Mouse (Mus musculus): Measurements from ENCODE around the gene Prpf40b.

The Prpf40b gene

GRCm38 (mm10) chr15:99332111-99332510 is 37.2 kb downstream of the Prpf40b start:
- no peak for ATAC-seq (ENCODE audit: low TSS enrichment)

- peak; percentile 27; the same call in 1 of the 2 replicates for ATAC-seq (ENCODE audit: low TSS enrichment)
Observed at GRCm38 (mm10) chr15:99332921-99333675, 38.2 kb downstream of the Prpf40b start.

GRCm38 (mm10) chr15:99333676-99334065 is 38.8 kb downstream of the Prpf40b start:
- ATAC-seq (ENCODE audit: low TSS enrichment), result no peak

- ATAC-seq (ENCODE audit: low TSS enrichment), result no peak
Observed at GRCm38 (mm10) chr15:99334500-99334899, 39.6 kb downstream of the Prpf40b start.

DNA sequence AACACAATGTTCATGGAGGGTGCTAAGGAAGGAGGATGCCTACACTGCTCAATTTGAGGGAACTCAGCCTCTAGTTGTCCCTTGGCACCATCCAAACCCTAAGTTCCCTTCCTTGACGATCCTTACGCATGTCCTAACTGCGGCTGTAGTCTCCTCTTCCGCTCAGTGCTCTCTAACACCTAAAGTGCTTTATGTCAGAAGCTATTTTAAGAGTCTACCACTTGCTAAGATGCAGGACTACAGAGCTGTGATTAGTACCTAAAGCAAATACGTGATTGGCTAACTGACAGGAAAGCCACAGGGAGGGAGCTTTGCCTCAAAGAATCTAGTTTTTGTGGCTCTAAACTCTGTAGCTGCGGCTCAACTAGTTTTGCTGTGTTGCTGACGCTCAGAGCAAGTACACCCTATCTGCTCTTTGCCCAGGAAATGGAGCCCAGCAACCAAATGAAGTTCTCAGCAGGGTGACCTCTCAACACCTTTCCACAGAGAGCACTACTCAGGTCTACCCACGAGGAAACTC is 41.0 kb downstream of the Prpf40b start:
- no peak for ATAC-seq (ENCODE audit: low TSS enrichment)

DNA sequence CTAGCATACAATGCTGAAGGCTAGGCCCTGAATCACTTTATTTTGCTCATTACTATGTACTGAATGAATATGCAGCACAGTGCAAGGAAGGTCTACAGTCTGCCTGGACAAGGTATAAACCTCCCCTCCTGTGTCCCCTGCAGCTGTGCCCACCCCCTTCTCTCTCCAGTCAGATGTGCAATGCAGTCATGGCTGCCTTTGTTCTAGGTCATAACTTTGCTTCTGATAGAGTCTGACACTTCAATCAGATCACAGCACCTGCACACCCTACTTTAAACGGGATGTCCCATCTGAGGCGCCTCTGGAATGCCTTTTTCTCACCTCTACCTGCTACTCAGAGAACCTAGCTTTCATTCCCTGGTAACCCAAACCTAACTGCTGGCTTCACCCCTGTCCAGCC is 44.0 kb downstream of the Prpf40b start:
- no peak for ATAC-seq (ENCODE audit: low TSS enrichment)

GRCm38 (mm10) chr15:99339669-99340068 is 44.8 kb downstream of the Prpf40b start:
- ATAC-seq (ENCODE audit: low TSS enrichment), result no peak

GRCm38 (mm10) chr15:99341102-99341501 is 46.2 kb downstream of the Prpf40b start:
- no peak for ATAC-seq (ENCODE audit: low TSS enrichment)

GRCm38 (mm10) chr15:99342194-99342981 is 47.5 kb downstream of the Prpf40b start:
- ATAC-seq (ENCODE audit: low TSS enrichment), result no peak

GRCm38 (mm10) chr15:99343414-99344147 is 48.7 kb downstream of the Prpf40b start:
- peak; percentile 90 for ATAC-seq (ENCODE audit: low TSS enrichment)

DNA sequence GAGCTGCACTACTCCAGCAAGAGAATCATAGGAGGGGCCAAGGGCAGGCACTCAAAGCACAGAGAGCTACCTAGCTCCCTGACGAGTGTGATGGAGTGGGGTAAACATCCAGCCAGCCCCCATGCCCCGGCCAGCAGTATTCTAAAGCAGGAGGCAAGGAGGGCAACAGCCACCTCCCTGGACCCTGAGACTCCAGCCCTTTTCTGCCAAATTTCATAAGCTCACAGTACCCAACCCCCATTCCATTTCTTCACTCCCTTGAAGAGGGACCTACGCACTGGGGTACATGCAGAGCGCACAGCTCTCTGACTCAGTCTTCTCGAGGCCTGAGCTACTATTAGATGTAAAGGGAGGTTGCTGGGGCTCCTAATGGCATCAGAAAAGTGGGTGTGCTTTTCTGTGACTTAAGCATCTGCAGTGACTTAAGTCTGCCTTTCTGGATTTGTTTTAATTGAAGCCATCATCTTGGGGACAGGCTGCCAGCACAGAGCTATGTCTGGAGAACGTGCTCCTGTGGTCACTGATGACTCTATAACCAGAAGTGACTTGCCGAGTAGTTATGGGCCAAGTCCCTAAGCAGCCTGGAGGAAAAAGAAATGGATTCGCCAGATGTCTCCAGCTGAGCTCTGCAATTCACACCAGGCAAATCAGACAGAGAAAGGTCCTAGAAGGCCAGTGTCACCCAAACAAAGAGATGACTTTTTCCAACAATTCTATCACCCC is 49.4 kb downstream of the Prpf40b start:
- ATAC-seq (ENCODE audit: low TSS enrichment), result peak; percentile 8; the same call in 1 of the 2 replicates

GRCm38 (mm10) chr15:99344961-99345360 is 50.1 kb downstream of the Prpf40b start:
- ATAC-seq (ENCODE audit: low TSS enrichment), result no peak

DNA sequence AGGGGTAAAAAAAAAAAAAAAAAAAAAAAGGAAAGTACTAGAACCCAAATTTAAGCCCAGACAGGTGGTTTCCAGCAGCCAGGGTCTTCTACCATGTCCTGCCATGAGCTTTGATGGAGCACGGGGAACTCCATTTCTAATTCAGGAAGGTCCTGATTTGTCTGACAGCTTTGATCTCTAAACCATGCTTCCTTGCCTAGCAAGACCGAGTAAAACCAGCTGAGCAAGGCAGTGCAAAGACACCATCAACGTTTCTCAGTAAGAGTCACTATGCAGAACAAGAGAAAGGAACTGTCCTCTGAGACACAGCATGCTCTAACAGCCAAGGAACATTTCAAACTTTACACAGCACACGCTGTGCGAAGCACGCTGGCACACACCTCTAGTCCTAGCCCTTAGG is 56.7 kb downstream of the Prpf40b start:
- no peak for ATAC-seq (ENCODE audit: low TSS enrichment)

DNA sequence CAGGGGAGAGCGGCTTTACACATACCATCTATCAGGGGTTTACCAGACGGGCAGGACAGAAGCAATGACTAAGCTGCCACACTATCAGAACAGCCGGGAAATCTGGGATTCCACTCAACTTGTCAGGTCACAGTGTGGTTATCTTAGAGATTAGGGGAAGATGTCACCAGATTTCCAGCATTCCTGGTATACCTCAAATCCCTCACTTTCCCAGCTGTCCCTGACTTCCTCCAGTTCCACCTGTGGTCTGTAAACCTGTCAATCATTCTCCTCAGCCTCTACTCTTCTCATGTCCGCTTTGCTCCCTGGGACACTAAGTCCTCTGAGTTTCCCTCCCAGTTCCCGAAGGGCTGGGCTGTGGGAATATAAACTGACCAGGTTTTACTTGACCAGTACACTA is 57.4 kb downstream of the Prpf40b start:
- no peak for ATAC-seq (ENCODE audit: low TSS enrichment)

DNA sequence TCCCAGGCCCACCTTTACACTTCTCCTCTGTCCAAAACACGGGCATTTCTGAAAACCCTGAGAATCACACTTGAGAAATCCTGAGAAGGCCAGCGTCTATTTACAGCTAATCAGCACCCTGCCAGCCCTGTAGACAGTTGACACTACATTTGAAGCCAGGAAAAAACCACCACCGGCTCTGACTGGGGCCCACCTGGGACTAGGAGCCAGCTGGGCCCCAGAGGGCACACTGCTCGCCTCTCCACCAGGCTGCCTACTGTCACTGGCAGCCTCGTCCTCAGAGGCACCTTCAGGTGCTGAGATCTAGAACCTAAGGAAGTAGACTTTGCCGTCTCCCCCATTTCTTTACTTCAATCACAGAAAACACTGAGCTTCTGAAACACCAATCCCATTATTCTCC is 60.8 kb downstream of the Prpf40b start:
- ATAC-seq (ENCODE audit: low TSS enrichment), result no peak

GRCm38 (mm10) chr15:99356462-99356861 is 61.6 kb downstream of the Prpf40b start:
- ATAC-seq (ENCODE audit: low TSS enrichment), result no peak

DNA sequence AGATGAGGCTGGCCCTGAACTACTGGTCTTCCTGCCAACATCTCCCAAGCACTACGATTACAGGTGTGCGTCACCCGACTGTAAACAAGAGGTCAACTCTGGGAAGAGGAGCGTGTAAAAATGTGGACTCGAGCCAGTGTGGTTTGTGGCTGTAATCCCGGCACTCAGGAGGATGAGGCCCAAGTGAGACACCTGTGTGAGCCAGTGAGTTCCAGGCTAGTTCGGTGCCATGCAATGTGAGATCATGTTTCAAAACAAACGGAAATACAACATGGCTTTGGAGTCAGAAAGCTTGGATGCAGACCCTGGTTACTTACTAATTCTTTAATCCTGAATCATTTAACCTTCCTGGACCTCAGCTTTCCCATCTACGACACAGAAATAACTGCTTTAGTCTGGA is 64.1 kb downstream of the Prpf40b start:
- no peak for ATAC-seq (ENCODE audit: low TSS enrichment)

DNA sequence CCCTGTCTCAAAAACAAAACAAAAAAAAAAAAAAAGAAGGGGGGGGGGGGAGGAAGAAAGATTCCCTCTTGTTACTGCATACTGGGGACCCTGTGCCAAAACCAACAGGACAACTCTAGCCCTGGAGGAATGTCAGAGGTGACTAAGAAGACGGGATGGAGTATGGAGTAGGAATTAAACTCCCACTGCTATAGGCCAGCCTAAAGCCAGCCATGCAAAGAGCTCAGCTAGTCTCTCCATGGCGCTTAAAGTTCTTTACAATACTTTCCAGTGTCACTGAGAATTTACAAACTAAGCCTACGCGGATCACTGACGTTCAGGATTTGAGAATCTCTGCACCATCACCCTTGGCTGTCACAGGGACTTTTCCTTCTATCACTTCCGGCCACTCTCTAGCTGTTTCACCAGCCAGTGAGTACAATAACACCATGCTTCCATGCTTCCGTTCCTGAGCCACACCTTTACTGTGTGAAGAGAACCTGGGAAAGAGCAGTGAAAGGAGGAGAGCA is 69.2 kb downstream of the Prpf40b start:
- ATAC-seq (ENCODE audit: low TSS enrichment), result no peak

- no peak for ATAC-seq (ENCODE audit: low TSS enrichment)
Observed at GRCm38 (mm10) chr15:99364921-99365320, 70.0 kb downstream of the Prpf40b start.

All from frontal cortex, adult (tissue).